Mouse (Mus musculus) lung, embryonic 16.5 days (tissue): ENCODE results near the gene Pan2. TPM values are rescaled to one million over a fixed set of nuclear protein-coding genes. Genes with fewer than 3 reads are reported as not detected.
"Not testable (repeated sequence)": the region's sequence is repeated elsewhere in the genome, so short reads cannot be mapped to it uniquely, and the experiment has no call there.

Experiments used
- ATAC-seq: fragments of 200-750 bp; cut with Nextera tagmentation; 2 replicates; pipeline ENCODE4 v1.8.0; 2017; ENCODE audit warnings: low read depth, mild to moderate bottlenecking, moderate library complexity
- H3K27ac ChIP-seq: fragments of 300-500 bp; sonication (generic); 2 replicates; pipeline ENCODE4 v1.5.1; 2014; ENCODE audit warnings: mild to moderate bottlenecking, control low read depth, low read length
- H3K27me3 ChIP-seq: fragments of 300-500 bp; sonication (generic); 2 replicates; pipeline ENCODE4 v1.6.1; 2014; ENCODE audit warnings: low read depth, low read length, mixed read lengths; ENCODE audit not compliant: control insufficient read depth, insufficient read depth
- H3K36me3 ChIP-seq: fragments of 300-500 bp; sonication (generic); 2 replicates; pipeline ENCODE4 v1.6.1; 2014; ENCODE audit warnings: low read length; ENCODE audit not compliant: control insufficient read depth, insufficient read depth
- H3K4me1 ChIP-seq: fragments of 300-500 bp; sonication (generic); replicated peaks from 2 replicates; pipeline ENCODE4 v1.6.1; 2014; ENCODE audit warnings: low read length, mixed read lengths; ENCODE audit not compliant: control insufficient read depth, insufficient read depth
- H3K4me2 ChIP-seq: fragments of 300-500 bp; sonication (generic); 2 replicates; pipeline ENCODE4 v1.6.1; 2014; ENCODE audit warnings: low read depth, low read length, control low read depth
- H3K4me3 ChIP-seq: fragments of 300-500 bp; sonication (generic); 2 replicates; pipeline ENCODE4 v1.5.1; 2014; ENCODE audit warnings: mild to moderate bottlenecking, low read length, control low read depth
- H3K9ac ChIP-seq: fragments of 300-500 bp; sonication (generic); 2 replicates; pipeline ENCODE4 v1.6.1; 2014; ENCODE audit warnings: low read length, control low read depth
- H3K9me3 ChIP-seq: fragments of 300-500 bp; sonication (generic); 2 replicates; pipeline ENCODE4 v1.6.1; 2016; ENCODE audit warnings: low read length; ENCODE audit not compliant: control insufficient read depth
- WGBS: fragments of 180-500 bp; shearing (Covaris S2); extraction: QIAGEN DNeasy Blood & Tissue Kit; methylation state at CpG from one replicate; pipeline ENCODE4 v1.1.7; 2014; 5-methylcytosine and 5-hydroxymethylcytosine counted together
- polyA plus RNA-seq: library from polyadenylated mRNA; unstranded; fragments of >200 nt; fragmentation: Nextera tagmentation; extraction: Ambion mirVana; gene quantifications from 2 replicates; pipeline ENCODE4 v1.2.1, GENCODE M21; 2015

Gene Pan2
- polyA plus RNA-seq, 1 experiment from 2014 or later = 39.8 TPM

DNA sequence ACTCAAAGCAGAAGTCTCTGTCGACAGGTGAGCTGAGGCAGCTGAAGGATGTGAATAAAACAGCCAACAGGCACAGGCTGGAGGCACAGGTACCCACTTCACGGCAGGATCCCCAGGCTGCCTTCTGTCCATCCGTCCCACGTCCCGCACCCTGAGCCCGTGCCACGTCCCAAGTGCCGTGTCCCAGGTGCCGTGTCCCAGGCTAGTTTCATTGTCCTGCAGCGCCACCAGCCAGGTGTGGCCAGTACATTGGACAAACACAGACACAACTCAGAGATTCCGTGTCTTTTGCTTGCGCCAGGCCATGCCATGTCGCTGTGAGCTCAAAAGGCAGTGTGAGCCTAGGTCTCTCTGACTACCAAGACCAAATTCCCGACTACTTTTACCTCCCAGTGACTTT is 21.5 kb upstream of the Pan2 start:
- no peak for ATAC-seq
- H3K27ac ChIP-seq = no peak overlapping the region
- 85% methylated on average over 14 of the region's 14 CpGs for WGBS
- no peaks in the 10 kb centered on the region for H3K9me3 ChIP-seq
- H3K4me1 ChIP-seq = no peaks in the 10 kb centered on the region
- no peak overlapping the region for H3K4me2 ChIP-seq
- no peaks in the 10 kb centered on the region for H3K27me3 ChIP-seq
- H3K36me3 ChIP-seq = peaks cover 33% of the 10 kb centered on the region
- no peak overlapping the region for H3K4me3 ChIP-seq
- H3K9ac ChIP-seq = no peak overlapping the region

DNA sequence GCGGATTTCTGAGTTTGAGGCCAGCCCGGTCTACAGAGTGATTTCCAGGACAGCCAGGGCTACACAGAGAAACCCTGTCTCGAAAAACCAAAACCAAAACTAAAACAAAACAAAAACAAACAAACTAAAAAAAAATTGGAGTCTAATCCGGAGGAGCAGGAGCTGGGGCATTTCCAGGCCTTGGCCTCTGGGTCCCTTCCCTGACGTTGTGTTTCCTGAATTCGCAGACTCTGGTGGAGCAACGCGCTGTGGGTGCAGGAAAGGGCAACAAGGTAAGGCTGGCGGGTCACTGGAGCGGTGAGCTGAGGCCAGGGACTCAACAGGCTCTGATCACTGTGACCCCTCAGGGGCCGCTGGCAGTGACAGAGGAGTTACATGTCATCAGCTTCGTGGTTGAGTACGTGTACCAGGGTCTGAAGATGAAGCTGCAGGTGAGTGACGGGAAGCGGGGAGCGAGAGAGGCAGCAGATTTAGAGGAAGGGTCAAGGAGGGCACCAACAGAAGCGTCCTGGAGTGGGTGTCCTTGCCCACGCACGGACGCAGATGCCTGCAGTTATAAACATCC is 20.2 kb upstream of the Pan2 start:
- H3K9me3 ChIP-seq = no peaks in the 10 kb centered on the region
- ATAC-seq = no peak
- H3K9ac ChIP-seq = no peak overlapping the region
- no peaks in the 10 kb centered on the region for H3K27me3 ChIP-seq
- H3K4me3 ChIP-seq = no peak overlapping the region
- peaks cover 30% of the 10 kb centered on the region for H3K36me3 ChIP-seq
- no peak overlapping the region for H3K27ac ChIP-seq
- 74% methylated on average over 20 of the region's 20 CpGs for WGBS
- H3K4me2 ChIP-seq = no peak overlapping the region
- no peaks in the 10 kb centered on the region for H3K4me1 ChIP-seq

DNA sequence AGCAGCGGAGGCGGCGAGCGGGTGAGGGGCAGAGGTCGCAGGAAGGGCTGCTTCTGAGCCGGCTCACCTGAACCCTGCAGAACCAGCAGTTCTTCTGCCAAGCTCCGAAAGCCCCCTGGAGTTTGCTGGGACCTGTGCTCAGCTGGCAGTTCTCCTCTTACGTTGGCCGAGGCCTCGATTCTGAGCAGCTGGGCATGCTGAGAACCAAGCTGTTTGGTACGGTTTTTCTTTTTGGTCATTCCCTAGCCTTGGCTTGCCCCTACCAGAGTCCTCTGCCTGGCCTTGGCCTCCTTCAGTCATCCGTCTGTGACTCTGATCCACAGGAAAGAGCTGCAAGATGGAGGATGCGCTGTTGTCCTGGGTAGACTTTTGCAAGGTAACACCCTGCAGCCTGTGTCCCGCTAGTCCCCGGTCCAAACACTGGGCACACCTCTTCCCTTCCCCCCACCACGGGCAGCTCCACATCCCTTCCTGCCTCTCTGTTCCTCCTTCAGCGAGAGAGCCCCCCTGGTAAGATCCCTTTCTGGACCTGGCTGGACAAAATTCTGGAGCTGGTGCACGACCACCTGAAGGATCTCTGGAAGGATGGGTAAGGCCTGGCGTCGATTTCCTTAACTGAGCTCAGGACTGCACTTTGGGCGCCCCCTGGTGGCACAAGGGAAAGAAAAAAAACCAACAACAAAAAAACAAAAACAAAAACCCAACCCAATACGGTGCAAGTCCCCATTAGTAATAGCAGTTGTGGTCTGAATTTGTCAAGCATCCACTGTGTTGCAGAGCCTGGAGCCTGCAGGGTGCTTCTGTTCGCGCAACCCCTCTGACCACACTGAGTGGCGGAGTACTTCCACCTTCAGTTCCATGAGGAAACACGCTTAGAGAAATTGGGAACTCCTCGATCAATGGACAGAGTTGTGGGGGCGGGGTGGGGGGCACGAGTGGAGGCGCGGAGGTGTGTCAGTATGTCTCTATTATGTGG is 19.2 kb upstream of the Pan2 start:
- 63% methylated on average over 31 of the region's 31 CpGs for WGBS
- Histone ChIP-seq H3K27ac (no peak overlapping the region), H3K27me3 (no peaks in the 10 kb centered on the region), H3K4me2 (no peak overlapping the region), H3K9me3 (no peaks in the 10 kb centered on the region), H3K4me1 (no peaks in the 10 kb centered on the region), H3K4me3 (no peak overlapping the region), H3K9ac (no peak overlapping the region), H3K36me3 (peaks cover 28% of the 10 kb centered on the region)
- ATAC-seq = peak; percentile 41; the same call in 1 of the 2 replicates

DNA sequence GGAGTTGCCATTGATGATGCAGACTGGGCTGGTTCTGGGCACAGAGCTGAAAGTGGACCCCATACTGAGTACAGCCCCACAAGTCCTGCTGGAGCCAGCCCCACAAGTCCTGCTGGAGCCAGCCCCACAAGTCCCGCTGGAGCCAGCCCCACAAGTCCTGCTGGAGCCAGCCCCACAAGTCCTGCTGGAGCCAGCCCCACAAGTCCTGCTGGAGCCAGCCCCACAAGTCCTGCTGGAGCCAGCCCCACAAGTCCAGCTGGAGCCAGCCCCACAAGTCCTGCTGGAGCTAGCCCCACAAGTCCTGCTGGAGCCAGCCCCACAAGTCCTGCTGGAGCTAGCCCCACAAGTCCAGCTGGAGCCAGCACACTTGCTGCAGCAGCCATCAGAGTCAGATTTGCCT is 12.5 kb upstream of the Pan2 start:
- WGBS = 82% methylated on average over 1 of the region's 1 CpGs
- not testable (repeated sequence) for ATAC-seq, H3K4me1 ChIP-seq

GRCm38 (mm10) chr10:128296370-128297090 is 6.6 kb upstream of the Pan2 start:
- peaks cover 2% of the 10 kb centered on the region for H3K36me3 ChIP-seq
- no peak overlapping the region for H3K27ac ChIP-seq
- H3K9ac ChIP-seq = no peak overlapping the region
- H3K4me2 ChIP-seq = no peak overlapping the region
- no peaks in the 10 kb centered on the region for H3K27me3 ChIP-seq
- no peak for ATAC-seq
- WGBS = 67% methylated on average over 13 of the region's 13 CpGs
- no peak overlapping the region for H3K4me3 ChIP-seq
- H3K9me3 ChIP-seq = no peaks in the 10 kb centered on the region
- peaks cover 9% of the 10 kb centered on the region for H3K4me1 ChIP-seq

More for the DNA sequence above, 12.5 kb upstream of the Pan2 start:
- H3K27me3 ChIP-seq, H3K9ac ChIP-seq, H3K36me3 ChIP-seq, H3K27ac ChIP-seq, H3K4me3 ChIP-seq, H3K9me3 ChIP-seq, H3K4me2 ChIP-seq: not testable (repeated sequence)

DNA sequence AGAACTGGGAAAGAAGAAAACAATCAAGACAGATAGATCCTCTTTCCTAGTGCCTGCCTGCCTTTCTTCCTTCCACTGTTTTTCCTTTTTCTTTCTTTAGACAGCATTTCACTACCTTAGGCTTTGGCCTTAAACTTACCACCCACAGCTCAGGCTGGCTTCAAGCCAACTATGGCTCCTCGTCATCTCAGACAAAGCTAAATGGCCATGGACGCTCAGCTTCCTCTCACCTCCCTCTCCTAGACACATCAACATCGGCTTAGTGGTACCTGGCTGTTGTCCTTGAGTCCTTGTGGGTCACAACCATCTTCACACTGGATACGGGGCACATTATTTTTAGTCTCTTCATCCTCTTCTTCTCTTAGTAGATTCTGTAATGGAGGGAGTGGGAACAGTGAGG is 5.9 kb upstream of the Pan2 start:
- Histone ChIP-seq H3K27me3 (no peaks in the 10 kb centered on the region), H3K27ac (no peak overlapping the region), H3K36me3 (no peaks in the 10 kb centered on the region), H3K9ac (0 out of 2 replicates have a peak overlapping the region, but pooled peaks have one; percentile 25), H3K9me3 (no peaks in the 10 kb centered on the region), H3K4me2 (no peak overlapping the region), H3K4me3 (no peak overlapping the region), H3K4me1 (peaks cover 10% of the 10 kb centered on the region)
- no peak for ATAC-seq
- 46% methylated on average over 4 of the region's 4 CpGs for WGBS

DNA sequence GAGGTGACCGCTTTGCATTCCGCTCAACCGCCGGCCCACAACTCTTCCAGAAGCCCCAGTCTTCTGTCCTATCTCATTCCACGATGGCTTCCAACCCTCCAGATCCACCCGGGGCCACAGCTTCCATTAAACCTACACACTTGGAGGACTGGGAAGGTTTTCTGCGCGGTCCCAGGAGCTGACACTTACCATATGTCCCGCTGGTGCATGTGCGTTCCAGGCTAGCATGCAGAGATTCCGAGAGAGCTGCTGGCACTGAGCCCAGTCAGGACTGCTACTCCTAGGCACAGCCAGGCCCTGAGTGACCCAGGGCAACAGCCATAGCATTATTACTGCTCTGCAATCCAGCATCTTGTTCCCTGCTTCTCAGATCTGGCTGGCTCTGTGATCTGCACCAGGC is 5.5 kb upstream of the Pan2 start:
- Histone ChIP-seq H3K27ac (no peak overlapping the region), H3K4me3 (no peak overlapping the region), H3K9ac (0 out of 2 replicates have a peak overlapping the region, but pooled peaks have one; percentile 25), H3K4me1 (peaks cover 13% of the 10 kb centered on the region), H3K27me3 (no peaks in the 10 kb centered on the region), H3K4me2 (no peak overlapping the region), H3K36me3 (no peaks in the 10 kb centered on the region), H3K9me3 (no peaks in the 10 kb centered on the region)
- ATAC-seq = peak; percentile 86
- 57% methylated on average over 11 of the region's 11 CpGs for WGBS

DNA sequence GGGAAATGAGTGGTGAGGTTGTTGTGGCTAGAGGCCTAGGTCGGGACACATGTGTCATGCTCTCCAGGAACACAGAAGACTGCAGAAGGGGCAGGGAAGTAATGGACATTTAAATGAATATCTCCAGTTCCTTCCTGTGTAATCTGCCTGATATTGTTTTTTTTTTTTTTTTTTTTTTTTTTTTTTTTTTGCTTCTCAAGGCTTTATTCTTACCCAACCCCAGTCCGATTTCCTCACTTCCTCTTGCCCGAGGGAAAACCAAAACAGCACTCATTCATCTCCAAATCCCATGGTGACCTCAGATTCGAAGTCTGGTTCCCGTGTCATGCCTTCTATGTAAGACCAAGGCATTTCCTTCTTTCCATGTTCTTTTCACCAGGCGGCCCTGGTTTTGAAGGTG is 4.9 kb upstream of the Pan2 start:
- ATAC-seq = no peak
- Histone ChIP-seq H3K4me3 (no peak overlapping the region), H3K9me3 (no peaks in the 10 kb centered on the region), H3K27me3 (no peaks in the 10 kb centered on the region), H3K4me2 (no peak overlapping the region), H3K9ac (no peak overlapping the region), H3K27ac (no peak overlapping the region), H3K36me3 (no peaks in the 10 kb centered on the region), H3K4me1 (peaks cover 13% of the 10 kb centered on the region)
- 61% methylated on average over 6 of the region's 6 CpGs for WGBS

DNA sequence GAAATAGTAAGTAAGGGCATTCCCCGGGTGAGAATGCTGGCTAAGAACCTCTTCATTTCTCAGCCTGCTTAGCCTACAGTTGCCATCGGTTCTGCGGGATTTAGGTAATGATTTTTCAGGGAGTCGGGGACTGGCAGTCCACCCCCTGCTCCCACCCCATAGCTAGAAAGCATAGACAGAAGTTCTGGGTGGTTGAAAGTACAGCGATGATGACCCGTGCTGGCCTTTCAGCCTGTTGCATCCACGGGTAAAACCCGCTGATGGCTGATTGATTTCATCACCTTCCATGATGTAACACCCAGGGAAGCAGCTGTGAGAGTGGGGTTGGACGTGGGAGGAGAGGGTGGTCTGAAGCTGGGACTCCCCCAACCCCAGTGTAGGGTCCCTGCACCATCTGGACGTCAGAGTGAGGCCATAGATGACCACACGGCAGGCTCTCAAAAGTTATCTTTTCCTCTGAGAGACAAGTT is 4.4 kb upstream of the Pan2 start, which contains the start of gene Il23a:
TSS of gene Il23a (minus strand) at position 51 of the 470 bp plus-strand sequence.
- no peaks in the 10 kb centered on the region for H3K36me3 ChIP-seq
- H3K9me3 ChIP-seq = no peaks in the 10 kb centered on the region
- 0 out of 2 replicates have a peak within 1 kb of the TSS, but pooled peaks have one; percentile 25 for H3K9ac ChIP-seq
- no peaks in the 10 kb centered on the region for H3K27me3 ChIP-seq
- ATAC-seq = no peak
- 72% methylated on average over 11 of the region's 11 CpGs for WGBS
- no peak within 1 kb of the TSS for H3K4me3 ChIP-seq
- H3K4me1 ChIP-seq = peaks cover 13% of the 10 kb centered on the region
- H3K4me2 ChIP-seq = no peak within 1 kb of the TSS
- H3K27ac ChIP-seq = no peak within 1 kb of the TSS
